Mouse (Mus musculus) T-cell, adult 66 days (primary cell): ENCODE measurements around the gene 1520401A03Rik. TPM values are rescaled to one million over a fixed set of nuclear protein-coding genes. Genes with fewer than 3 reads are reported as not detected.

Experiments
- total RNA-seq, 2 experiments: library from RNA; stranded (reverse); gene quantifications; 3 replicates in 1 of 2; 4 replicates in 1 of 2; pipeline ENCODE4 v1.2.4; 2023

The 1520401A03Rik gene
- not detected for total RNA-seq

GRCm38 (mm10) chr17:23722376-23723125, at the start of gene 1520401A03Rik:
Gene 1520401A03Rik, minus strand, starts transcription at chr17:23722783.

GRCm38 (mm10) chr17:23771284-23772218, 49.0 kb upstream of the 1520401A03Rik start, which contains the start of gene Flywch1:
Gene Flywch1, minus strand, starts transcription at chr17:23771602.

GRCm38 (mm10) chr17:23745301-23746251, 23.0 kb upstream of the 1520401A03Rik start, which contains the start of gene Kremen2:
Gene Kremen2, minus strand, starts transcription at chr17:23745833.

GRCm38 (mm10) chr17:23740598-23741021, 18.0 kb upstream of the 1520401A03Rik start, which contains the start of gene Paqr4:
Gene Paqr4, minus strand, starts transcription at chr17:23740867.

GRCm38 (mm10) chr17:23725999-23726757, 3.6 kb upstream of the 1520401A03Rik start, which contains the start of gene Pkmyt1:
Gene Pkmyt1, plus strand, starts transcription at chr17:23726336.

GRCm38 (mm10) chr17:23683856-23684672, 38.5 kb downstream of the 1520401A03Rik start, which contains the start of gene Cldn9:
Gene Cldn9, minus strand, starts transcription at chr17:23684026.

GRCm38 (mm10) chr17:23679127-23679835, 43.3 kb downstream of the 1520401A03Rik start, which contains the start of gene Cldn6:
Gene Cldn6, plus strand, starts transcription at chr17:23679249.

GRCm38 (mm10) chr17:23677236-23677679, 45.3 kb downstream of the 1520401A03Rik start, which contains the start of gene Tnfrsf12a:
Gene Tnfrsf12a, minus strand, starts transcription at chr17:23677468.

GRCm38 (mm10) chr17:23673424-23674073, 49.0 kb downstream of the 1520401A03Rik start, which contains the start of the genes Hcfc1r1 and Thoc6:
Gene Hcfc1r1, plus strand, starts transcription at chr17:23673596.
Gene Thoc6, minus strand, starts transcription at chr17:23673882.

GRCm38 (mm10) chr17:23660117-23660875, 62.3 kb downstream of the 1520401A03Rik start, which contains the start of gene Bicdl2:
Gene Bicdl2, plus strand, starts transcription at chr17:23660506.

Other genes starting within 250 kb of the 1520401A03Rik start
- not detected for gene Vmn2r117, start 243.1 kb downstream of the 1520401A03Rik start, total RNA-seq
- gene Zfp213, start 158.5 kb downstream of the 1520401A03Rik start, total RNA-seq: 10 to 100 TPM; 10.0 to 11.4 TPM
- gene Zfp13, start 123.3 kb downstream of the 1520401A03Rik start, total RNA-seq: not detected
- not detected for gene Zscan10, start 121.9 kb downstream of the 1520401A03Rik start, total RNA-seq
- gene Mmp25, start 77.5 kb downstream of the 1520401A03Rik start, total RNA-seq: 1 to 10 TPM in 1 of 2 experiments, under 1 TPM in 1; 0.47 to 1.0 TPM
- gene Bicdl2, start 62.3 kb downstream of the 1520401A03Rik start, total RNA-seq: not detected
- 10 to 100 TPM; 34.9 to 35.2 TPM for gene Hcfc1r1, start 49.2 kb downstream of the 1520401A03Rik start, total RNA-seq
- gene Thoc6, start 48.9 kb downstream of the 1520401A03Rik start, total RNA-seq: 10 to 100 TPM; 18.6 to 19.2 TPM
- gene Tnfrsf12a, start 45.3 kb downstream of the 1520401A03Rik start, total RNA-seq: 10 to 100 TPM; 24.3 to 27.1 TPM
- not detected for gene Cldn6, start 43.5 kb downstream of the 1520401A03Rik start, total RNA-seq
- gene Cldn9, start 38.8 kb downstream of the 1520401A03Rik start, total RNA-seq: not detected
- gene Pkmyt1, start 3.6 kb upstream of the 1520401A03Rik start, total RNA-seq: 10 to 100 TPM; 35.4 to 36.1 TPM
- 1 to 10 TPM; 2.5 to 6.1 TPM for gene Paqr4, start 18.1 kb upstream of the 1520401A03Rik start, total RNA-seq
- 1 to 10 TPM; 2.6 to 2.9 TPM for gene Kremen2, start 23.1 kb upstream of the 1520401A03Rik start, total RNA-seq
- 10 to 100 TPM; 29.1 to 32.6 TPM for gene Flywch1, start 48.8 kb upstream of the 1520401A03Rik start, total RNA-seq
- gene Flywch2, start 63.3 kb upstream of the 1520401A03Rik start, total RNA-seq: under 1 TPM in 1 of 2 experiments, not detected in 1; 0.89 TPM
- 1,000 to 10,000 TPM; 1,478 to 1,622 TPM for gene Srrm2, start 67.7 kb upstream of the 1520401A03Rik start, total RNA-seq
- gene Elob, start 106.4 kb upstream of the 1520401A03Rik start, total RNA-seq: 100 to 1,000 TPM; 205 to 212 TPM
- not detected for gene Prss33, start 113.3 kb upstream of the 1520401A03Rik start, total RNA-seq
- gene Prss32, start 121.1 kb upstream of the 1520401A03Rik start, total RNA-seq: not detected
- 1 to 10 TPM; 1.0 to 1.2 TPM for gene Prss41, start 121.4 kb upstream of the 1520401A03Rik start, total RNA-seq
- not detected for gene Prss21, start 145.3 kb upstream of the 1520401A03Rik start, total RNA-seq
- not detected for gene Dcpp1, start 158.1 kb upstream of the 1520401A03Rik start, total RNA-seq
- not detected for gene Dcpp2, start 158.1 kb upstream of the 1520401A03Rik start, total RNA-seq
- not detected for gene Dcpp3, start 194.7 kb upstream of the 1520401A03Rik start, total RNA-seq
- gene Sbp, start 218.9 kb upstream of the 1520401A03Rik start, total RNA-seq: not detected
- not detected for gene Sbpl, start 232.5 kb upstream of the 1520401A03Rik start, total RNA-seq